Mouse (Mus musculus) hindbrain, embryonic 13.5 days (tissue): ENCODE results near the gene Samd4. TPM values are rescaled to one million over a fixed set of nuclear protein-coding genes. Genes with fewer than 3 reads are reported as not detected.
A peak's percentile ranks its signal among the peaks of the same experiment; 100 is the strongest.

Experiments
- ATAC-seq: fragments of 200-750 bp; cut with Nextera tagmentation; 2 replicates; pipeline ENCODE4 v1.8.0; 2017; ENCODE audit warnings: moderate TSS enrichment; ENCODE audit not compliant: low FRiP score
- H3K27ac ChIP-seq: fragments of 300-500 bp; sonication (generic); 2 replicates; pipeline ENCODE4 v1.5.1; 2015; ENCODE audit warnings: inconsistent platforms, mild to moderate bottlenecking, moderate library complexity
- H3K27me3 ChIP-seq: fragments of 300-500 bp; sonication (generic); 2 replicates; pipeline ENCODE4 v1.6.1; 2015; ENCODE audit warnings: mild to moderate bottlenecking, inconsistent platforms
- H3K36me3 ChIP-seq: fragments of 300-500 bp; sonication (generic); 2 replicates; pipeline ENCODE4 v1.6.1; 2015; ENCODE audit warnings: mild to moderate bottlenecking, inconsistent platforms
- H3K4me1 ChIP-seq: fragments of 300-500 bp; sonication (generic); replicated peaks from 2 replicates; pipeline ENCODE4 v1.6.1; 2015; ENCODE audit warnings: inconsistent platforms
- H3K4me2 ChIP-seq: fragments of 300-500 bp; sonication (generic); 2 replicates; pipeline ENCODE4 v1.6.1; 2015; ENCODE audit warnings: inconsistent platforms, mild to moderate bottlenecking, moderate library complexity
- H3K4me3 ChIP-seq: fragments of 300-500 bp; sonication (generic); 2 replicates; pipeline ENCODE4 v1.5.1; 2015; ENCODE audit warnings: mild to moderate bottlenecking, inconsistent platforms
- H3K9ac ChIP-seq: fragments of 300-500 bp; sonication (generic); 2 replicates; pipeline ENCODE4 v1.6.1; 2015; ENCODE audit warnings: mild to moderate bottlenecking, inconsistent platforms
- H3K9me3 ChIP-seq: fragments of 300-500 bp; sonication (generic); 2 replicates; pipeline ENCODE4 v1.6.1; 2016; ENCODE audit warnings: inconsistent platforms
- WGBS: fragments of 180-500 bp; shearing (Covaris S2); methylation state at CpG from one replicate; pipeline ENCODE4 v1.1.7; 2015; 5-methylcytosine and 5-hydroxymethylcytosine counted together
- polyA plus RNA-seq: library from polyadenylated mRNA; unstranded; fragments of >200 nt; fragmentation: Nextera tagmentation; extraction: Ambion mirVana; gene quantifications from 2 replicates; pipeline ENCODE4 v1.2.1, GENCODE M21; 2015

Gene Samd4
- polyA plus RNA-seq, 1 experiment from 2014 or later = 3.6 TPM

DNA sequence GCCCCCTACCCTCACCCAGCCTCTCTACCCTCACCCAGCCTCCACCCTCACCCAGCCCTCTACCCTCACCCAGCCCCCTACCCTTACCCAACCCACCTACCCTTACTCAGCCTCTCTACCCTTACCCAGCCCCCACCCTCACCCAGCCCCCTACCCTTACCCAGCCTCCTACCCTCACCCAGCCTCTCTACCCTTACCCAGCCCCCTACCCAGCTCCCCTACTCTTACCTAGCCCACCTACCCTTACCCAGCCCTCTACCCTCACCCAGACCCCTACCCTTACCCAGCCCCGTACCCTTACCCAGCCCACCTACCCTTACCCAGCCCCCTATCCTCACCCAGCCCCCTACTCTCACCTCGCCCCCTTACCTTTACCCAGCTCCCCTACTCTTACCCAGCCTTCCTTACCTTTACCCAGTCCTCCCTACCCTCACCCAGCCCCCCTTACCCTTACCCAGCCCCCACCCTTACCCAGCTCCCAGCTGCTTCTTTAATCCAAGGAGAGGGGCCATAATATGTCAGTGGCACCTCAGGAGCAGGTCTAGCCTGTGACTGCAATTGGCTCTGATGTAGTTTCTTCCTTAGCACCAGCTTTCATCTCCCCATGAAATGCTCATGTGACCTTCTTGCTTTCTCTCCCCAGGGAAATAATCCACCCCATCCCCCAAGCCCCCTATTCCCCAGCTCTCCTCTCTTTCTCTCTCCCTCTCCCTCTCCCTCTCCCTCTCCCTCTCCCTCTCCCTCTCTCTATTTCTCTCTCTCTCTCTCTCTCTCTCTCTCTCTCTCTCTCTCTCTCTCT lies 81.6 kb downstream of the Samd4 start:
- Histone ChIP-seq H3K9ac (no peak overlapping the region), H3K27me3 (no peaks in the 10 kb centered on the region), H3K4me3 (no peak overlapping the region), H3K27ac (no peak overlapping the region), H3K9me3 (no peaks in the 10 kb centered on the region), H3K4me1 (0 out of 2 replicates have a peak, but pooled peaks cover 7% of the 10 kb centered on the region), H3K4me2 (no peak overlapping the region), H3K36me3 (no peaks in the 10 kb centered on the region)
- peak; percentile 54; the same call in 1 of the 2 replicates for ATAC-seq
- WGBS = 96% methylated on average over 2 of the region's 2 CpGs

DNA sequence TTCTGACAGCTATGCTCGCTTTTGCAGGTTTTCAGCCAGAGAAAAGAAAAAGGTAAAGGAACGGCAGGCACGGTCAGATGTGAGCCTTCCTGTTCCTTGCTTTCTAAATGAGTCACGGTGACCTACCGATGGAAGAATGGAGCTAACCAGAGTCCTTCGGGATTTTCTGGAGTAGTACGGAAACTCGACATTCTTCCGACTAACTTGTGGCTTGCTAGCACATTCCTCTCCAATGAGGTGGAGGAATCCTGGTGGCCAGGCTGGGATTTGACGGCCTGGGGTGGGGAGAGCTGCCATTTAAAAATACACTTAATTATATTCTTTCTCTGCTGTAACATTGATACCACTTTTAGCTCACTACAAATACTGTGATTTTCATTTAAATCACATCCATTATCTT lies 83.6 kb downstream of the Samd4 start:
- H3K27me3 ChIP-seq = no peaks in the 10 kb centered on the region

DNA sequence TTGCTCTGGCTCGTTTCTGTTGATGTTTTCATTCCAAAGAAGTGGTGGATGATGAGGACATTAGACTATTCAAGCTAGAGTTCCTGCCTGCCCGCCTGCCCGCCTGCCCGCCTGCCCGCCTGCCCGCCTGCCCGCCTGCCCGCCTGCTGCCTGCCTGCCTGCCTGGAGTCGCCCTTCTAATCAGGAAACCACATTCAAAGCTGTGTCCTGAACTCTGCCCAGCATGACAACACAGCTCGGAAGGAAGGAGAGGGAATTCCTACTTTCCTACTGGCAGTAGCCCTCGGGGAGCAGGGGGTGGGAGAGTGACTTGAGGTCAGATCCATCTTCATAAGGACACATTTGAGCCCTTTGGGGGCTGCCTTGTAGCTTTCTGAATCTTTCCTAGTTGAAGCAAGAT lies 85.4 kb downstream of the Samd4 start:
- no peaks in the 10 kb centered on the region for H3K36me3 ChIP-seq
- H3K4me2 ChIP-seq = no peak overlapping the region
- no peak overlapping the region for H3K9ac ChIP-seq
- no peaks in the 10 kb centered on the region for H3K27me3 ChIP-seq
- H3K9me3 ChIP-seq = no peaks in the 10 kb centered on the region
- 0 out of 2 replicates have a peak, but pooled peaks cover 7% of the 10 kb centered on the region for H3K4me1 ChIP-seq
- no peak for ATAC-seq
- no peak overlapping the region for H3K27ac ChIP-seq
- no peak overlapping the region for H3K4me3 ChIP-seq
- 80% methylated on average over 11 of the region's 11 CpGs for WGBS

More for the DNA sequence above, 83.6 kb downstream of the Samd4 start:
- Histone ChIP-seq H3K9ac (no peak overlapping the region), H3K4me1 (0 out of 2 replicates have a peak, but pooled peaks cover 7% of the 10 kb centered on the region), H3K4me3 (no peak overlapping the region), H3K4me2 (no peak overlapping the region), H3K9me3 (no peaks in the 10 kb centered on the region), H3K27ac (no peak overlapping the region), H3K36me3 (no peaks in the 10 kb centered on the region)
- ATAC-seq = no peak
- WGBS = 69% methylated on average over 10 of the region's 10 CpGs

DNA sequence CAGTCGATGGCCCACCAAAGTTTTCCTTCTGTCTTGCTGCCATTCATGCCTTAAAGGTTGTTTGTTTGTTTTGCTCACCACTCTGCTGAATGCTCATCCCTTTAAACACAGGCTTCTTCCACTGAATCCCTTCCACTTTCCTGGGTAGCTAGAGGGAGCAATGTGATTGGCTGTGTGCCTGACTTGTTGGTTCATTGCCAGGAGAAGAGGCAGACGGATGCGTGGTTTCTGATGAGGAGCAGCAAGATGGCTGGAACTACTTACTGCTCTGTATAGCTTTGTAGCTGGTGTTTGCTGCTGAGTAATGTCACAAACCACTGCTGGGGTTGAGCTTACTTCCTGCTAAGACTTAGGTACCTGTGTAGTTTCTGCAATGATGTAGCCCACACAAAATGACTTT lies 88.0 kb downstream of the Samd4 start:
- Histone ChIP-seq H3K36me3 (no peaks in the 10 kb centered on the region), H3K4me2 (no peak overlapping the region), H3K27ac (no peak overlapping the region), H3K27me3 (no peaks in the 10 kb centered on the region), H3K4me3 (no peak overlapping the region), H3K9ac (no peak overlapping the region), H3K9me3 (no peaks in the 10 kb centered on the region), H3K4me1 (no peaks in the 10 kb centered on the region)
- ATAC-seq = no peak
- 70% methylated on average over 3 of the region's 3 CpGs for WGBS

DNA sequence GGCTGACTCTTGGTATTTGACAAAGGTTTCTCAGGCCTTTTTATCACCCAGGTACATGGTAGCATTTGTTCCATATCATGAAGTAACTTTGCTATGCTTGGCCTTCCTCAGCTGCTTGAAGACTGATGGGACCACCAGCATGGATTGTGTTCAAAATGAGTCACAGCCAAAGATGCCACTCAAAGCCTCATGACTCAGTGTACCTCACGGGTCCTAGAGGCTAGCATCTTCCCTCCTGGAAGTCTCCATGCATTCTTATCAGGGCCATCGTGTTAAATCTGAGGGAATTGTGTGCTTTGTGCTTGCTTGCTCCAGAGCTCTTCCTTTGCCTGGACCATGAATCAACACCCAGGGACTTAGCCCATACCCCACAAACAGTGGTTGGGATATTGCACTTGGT lies 89.1 kb downstream of the Samd4 start:
- ATAC-seq = no peak
- no peaks in the 10 kb centered on the region for H3K4me1 ChIP-seq
- no peak overlapping the region for H3K9ac ChIP-seq
- H3K27me3 ChIP-seq = no peaks in the 10 kb centered on the region
- no peaks in the 10 kb centered on the region for H3K9me3 ChIP-seq
- no peak overlapping the region for H3K4me2 ChIP-seq
- H3K36me3 ChIP-seq = no peaks in the 10 kb centered on the region
- no peak overlapping the region for H3K4me3 ChIP-seq
- WGBS = 94% methylated on average over 2 of the region's 2 CpGs
- H3K27ac ChIP-seq = no peak overlapping the region

DNA sequence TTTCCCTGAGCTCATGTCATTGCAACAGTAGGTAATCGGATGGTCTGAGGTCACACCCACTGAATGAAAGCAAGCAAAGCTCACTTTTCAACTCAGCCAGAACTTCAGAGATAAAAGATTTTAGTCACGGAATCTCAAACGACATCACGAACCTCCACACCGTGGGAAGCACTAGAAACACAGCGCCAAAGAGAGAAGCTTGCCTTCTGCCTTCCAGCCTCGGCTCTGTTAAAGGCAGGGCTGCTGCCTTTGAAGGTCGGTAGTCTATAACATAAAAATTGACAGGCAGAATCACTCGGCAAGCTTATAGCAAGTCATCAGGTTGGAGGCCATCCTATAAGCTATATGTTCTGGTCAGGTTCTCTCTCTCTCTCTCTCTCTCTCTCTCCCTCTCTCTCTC lies 92.2 kb downstream of the Samd4 start:
- H3K9me3 ChIP-seq = no peaks in the 10 kb centered on the region
- WGBS = 63% methylated on average over 9 of the region's 9 CpGs
- H3K9ac ChIP-seq = no peak overlapping the region
- no peaks in the 10 kb centered on the region for H3K36me3 ChIP-seq
- H3K27ac ChIP-seq = no peak overlapping the region
- H3K27me3 ChIP-seq = no peaks in the 10 kb centered on the region
- no peak overlapping the region for H3K4me2 ChIP-seq
- no peak for ATAC-seq
- H3K4me1 ChIP-seq = no peaks in the 10 kb centered on the region
- H3K4me3 ChIP-seq = no peak overlapping the region

DNA sequence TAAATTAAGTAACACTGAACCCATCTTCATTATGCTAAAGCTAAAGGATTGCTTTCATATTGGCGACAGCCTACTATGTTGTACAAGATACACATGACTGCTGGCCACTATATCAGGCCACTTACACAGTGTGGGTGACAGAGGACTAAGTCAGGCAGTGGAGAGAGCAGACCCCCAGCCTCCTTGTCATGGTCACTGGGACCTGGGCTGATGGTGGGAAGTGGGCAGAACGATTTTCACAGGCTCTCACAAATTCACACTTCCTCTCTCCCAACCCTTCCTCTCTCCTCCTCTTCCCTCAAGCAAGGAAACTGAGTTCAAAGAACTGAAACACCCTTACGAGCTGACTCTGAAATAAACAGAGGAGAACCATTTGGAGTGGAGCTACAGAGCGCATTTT lies 93.3 kb downstream of the Samd4 start:
- Histone ChIP-seq H3K4me1 (no peaks in the 10 kb centered on the region), H3K9me3 (no peaks in the 10 kb centered on the region), H3K27ac (no peak overlapping the region), H3K36me3 (no peaks in the 10 kb centered on the region), H3K4me2 (no peak overlapping the region), H3K27me3 (no peaks in the 10 kb centered on the region), H3K9ac (no peak overlapping the region), H3K4me3 (no peak overlapping the region)
- 95% methylated on average over 4 of the region's 4 CpGs for WGBS
- no peak for ATAC-seq

DNA sequence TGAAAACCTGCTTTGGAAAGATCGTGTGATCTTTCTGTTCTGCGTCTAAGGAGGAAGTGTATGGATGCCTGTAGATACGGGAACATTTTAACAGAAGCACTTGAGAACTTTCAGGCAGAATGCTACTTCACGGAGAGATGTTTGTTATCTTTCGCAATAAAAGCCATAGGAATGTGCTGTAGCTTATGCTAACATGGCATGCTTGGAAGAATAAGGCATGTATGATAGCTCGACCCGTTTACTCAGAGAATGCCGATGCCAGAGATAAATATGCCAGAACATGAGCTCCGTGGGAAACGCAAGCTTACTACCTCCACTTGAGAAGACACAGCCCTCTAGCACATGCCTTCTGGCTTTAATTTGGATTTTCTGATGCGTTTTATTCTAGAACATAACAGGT lies 94.1 kb downstream of the Samd4 start:
- no peak overlapping the region for H3K4me3 ChIP-seq
- no peak overlapping the region for H3K4me2 ChIP-seq
- H3K36me3 ChIP-seq = no peaks in the 10 kb centered on the region
- WGBS = 93% methylated on average over 11 of the region's 11 CpGs
- no peaks in the 10 kb centered on the region for H3K27me3 ChIP-seq
- ATAC-seq = no peak
- H3K9ac ChIP-seq = no peak overlapping the region
- H3K9me3 ChIP-seq = no peaks in the 10 kb centered on the region
- peaks cover under 1% of the 10 kb centered on the region for H3K4me1 ChIP-seq
- H3K27ac ChIP-seq = no peak overlapping the region

DNA sequence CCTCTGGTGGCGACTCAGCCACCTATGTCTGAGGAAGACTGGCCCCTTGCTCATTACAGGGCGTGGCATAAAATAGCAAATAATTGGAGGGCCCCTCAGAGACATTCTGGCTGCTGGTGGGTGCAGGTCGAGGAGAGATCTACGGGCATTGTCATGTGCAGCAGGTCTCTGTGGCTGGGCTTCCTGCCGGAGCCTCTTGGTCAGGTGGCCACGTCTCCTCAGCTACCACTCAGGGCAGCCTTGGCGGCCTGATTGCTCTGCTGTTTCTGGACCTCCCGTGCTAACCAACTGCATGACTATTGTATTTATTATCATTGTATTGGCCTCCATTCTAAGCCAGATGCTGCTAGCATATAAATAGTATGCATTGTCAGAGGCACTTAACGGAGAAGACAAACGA lies 95.0 kb downstream of the Samd4 start:
- Histone ChIP-seq H3K4me1 (peaks cover 7% of the 10 kb centered on the region), H3K27ac (no peak overlapping the region), H3K9ac (no peak overlapping the region), H3K4me2 (no peak overlapping the region), H3K27me3 (no peaks in the 10 kb centered on the region), H3K9me3 (no peaks in the 10 kb centered on the region), H3K36me3 (no peaks in the 10 kb centered on the region), H3K4me3 (no peak overlapping the region)
- ATAC-seq = no peak
- 59% methylated on average over 10 of the region's 10 CpGs for WGBS

DNA sequence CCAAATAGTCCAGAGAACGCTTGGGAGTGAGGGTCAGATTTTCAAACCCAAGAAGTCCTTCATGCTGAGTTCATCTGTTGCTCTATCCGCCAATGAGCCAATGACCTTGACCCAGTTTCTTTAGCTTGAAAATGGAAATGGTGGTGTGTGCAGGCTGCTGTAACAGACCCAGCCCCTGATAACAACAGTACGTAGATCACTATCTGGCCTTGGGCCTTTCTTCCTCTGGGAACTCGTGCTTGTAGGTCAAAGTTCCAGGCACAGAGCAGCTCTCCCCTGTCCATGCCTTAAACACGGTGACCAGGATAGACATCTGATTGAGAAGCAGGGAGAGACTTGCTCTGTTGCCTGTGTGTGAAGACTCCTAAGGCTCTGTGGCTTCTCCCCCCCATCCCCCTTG lies 96.5 kb downstream of the Samd4 start:
- H3K9ac ChIP-seq = no peak overlapping the region
- no peak overlapping the region for H3K4me2 ChIP-seq
- H3K27ac ChIP-seq = no peak overlapping the region
- H3K4me3 ChIP-seq = no peak overlapping the region
- H3K9me3 ChIP-seq = no peaks in the 10 kb centered on the region
- H3K36me3 ChIP-seq = no peaks in the 10 kb centered on the region
- ATAC-seq = no peak
- 79% methylated on average over 5 of the region's 5 CpGs for WGBS
- peaks cover 7% of the 10 kb centered on the region for H3K4me1 ChIP-seq
- H3K27me3 ChIP-seq = no peaks in the 10 kb centered on the region

DNA sequence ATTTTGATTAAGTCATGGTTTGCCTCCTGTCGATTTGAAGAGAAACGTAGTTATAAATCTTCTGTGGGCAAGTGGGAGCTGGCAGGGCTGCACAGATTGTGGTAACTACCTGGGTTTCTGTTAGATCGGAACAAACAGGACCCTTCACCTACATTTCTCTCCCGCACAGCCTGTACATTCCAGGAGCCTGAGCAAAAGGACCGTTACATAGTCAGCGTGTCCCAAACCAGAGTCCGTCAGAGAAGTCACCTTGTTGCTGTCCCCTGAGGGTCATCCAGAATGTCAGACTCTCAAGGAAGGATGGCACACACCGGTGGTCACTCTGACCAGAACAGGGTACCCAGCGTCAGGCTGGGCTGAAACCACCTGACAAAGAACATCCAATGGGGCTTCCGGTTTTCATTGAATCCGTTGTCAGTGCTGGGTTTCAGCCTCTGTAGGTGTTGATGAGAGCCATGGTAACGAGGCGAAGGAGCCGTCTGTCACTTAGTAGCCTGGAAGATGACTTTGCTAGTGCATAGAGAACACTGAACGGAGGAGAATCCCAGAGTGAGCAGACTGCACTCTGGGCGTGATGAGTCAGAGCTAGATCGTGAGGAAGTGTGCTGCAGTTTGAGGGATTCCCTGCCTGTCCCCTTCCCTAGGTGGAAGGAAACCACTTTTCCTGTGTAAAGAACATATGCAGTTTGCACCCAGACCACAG lies 98.2 kb downstream of the Samd4 start:
- Histone ChIP-seq H3K4me2 (no peak overlapping the region), H3K27ac (no peak overlapping the region), H3K9ac (no peak overlapping the region), H3K9me3 (no peaks in the 10 kb centered on the region), H3K4me3 (no peak overlapping the region), H3K4me1 (peaks cover 19% of the 10 kb centered on the region), H3K36me3 (no peaks in the 10 kb centered on the region), H3K27me3 (no peaks in the 10 kb centered on the region)
- ATAC-seq = 0 out of 2 replicates have a peak, but pooled peaks have one; percentile 40
- WGBS = 78% methylated on average over 17 of the region's 17 CpGs

DNA sequence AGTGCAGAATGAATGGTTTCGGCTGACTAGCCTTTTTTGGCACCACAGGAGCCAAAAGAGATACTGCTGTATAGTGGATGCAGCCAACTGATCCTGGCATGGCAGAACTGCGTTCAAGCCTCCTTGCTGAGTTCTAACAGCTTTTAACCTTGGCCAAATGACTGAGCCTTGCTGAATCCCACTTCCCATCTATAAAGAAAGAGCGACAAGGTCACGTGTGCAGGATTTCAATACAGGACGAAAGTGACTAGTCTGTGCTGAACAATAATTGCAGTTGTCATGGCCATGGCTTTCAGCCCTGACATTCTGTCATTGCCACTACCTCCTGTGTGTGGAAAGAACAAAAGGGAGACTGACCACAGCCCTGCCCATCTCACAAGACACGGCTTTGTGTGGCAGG lies 99.5 kb downstream of the Samd4 start:
- Histone ChIP-seq H3K27me3 (no peaks in the 10 kb centered on the region), H3K4me2 (no peak overlapping the region), H3K4me1 (peaks cover 19% of the 10 kb centered on the region), H3K4me3 (no peak overlapping the region), H3K27ac (no peak overlapping the region), H3K36me3 (no peaks in the 10 kb centered on the region), H3K9me3 (no peaks in the 10 kb centered on the region), H3K9ac (no peak overlapping the region)
- WGBS = 56% methylated on average over 6 of the region's 6 CpGs
- no peak for ATAC-seq
